Mouse (Mus musculus) central nervous system, embryonic 11.5 days (tissue): ENCODE results near the gene Cxxc4. TPM values are rescaled to one million over a fixed set of nuclear protein-coding genes. Genes with fewer than 3 reads are reported as not detected.

Source experiments
- polyA plus RNA-seq: library from polyadenylated mRNA; depleted of rRNA; stranded (reverse); fragments of >200 nt; gene quantifications from 2 replicates; pipeline ENCODE4 v1.2.3, GENCODE M21; 2012; rRNA removed

Gene Cxxc4
- 20.8 and 21.0 TPM in 2 replicates for polyA plus RNA-seq

GRCm38 (mm10) chr3:134236414-134237112, at the start of gene Cxxc4:
Gene Cxxc4, plus strand, starts transcription at chr3:134236484.

